Mouse (Mus musculus) right cerebral cortex, adult 2 months (tissue): ENCODE measurements at regions not wholly inside any gene's neighbourhood (a gene's known extent, or its start where the extent isn't known, plus 50 kb on each side); places are given as distances from the start of the nearest gene placed in this dataset.

ENCODE experiments used
- DNase-seq, 2 experiments: peaks; one replicate each; pipeline ENCODE4 v3.0.0; 2021 to 2022; ENCODE audit warnings: low spot score in 2 of 2

DNA sequence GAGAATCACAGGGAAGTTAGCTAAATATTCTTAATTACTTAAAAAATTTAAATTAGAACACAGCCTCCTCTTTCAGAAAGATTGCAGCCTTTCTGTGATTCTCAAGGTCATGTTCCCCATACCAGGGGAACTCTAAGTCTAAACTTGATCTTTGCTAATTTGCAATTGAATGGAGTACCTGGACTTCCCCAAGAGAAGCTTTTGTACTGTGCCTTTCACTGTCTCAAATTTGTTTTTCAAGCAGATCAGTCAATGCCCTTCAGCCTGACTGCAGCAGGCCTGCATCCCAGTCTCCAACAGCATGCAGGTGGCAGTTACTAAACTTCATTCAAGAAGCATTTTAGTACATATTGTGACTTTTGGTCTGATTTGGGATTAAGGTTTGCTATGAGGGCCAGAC lies 611.8 kb downstream of the Snca start:
- DNase-seq, result no peak

DNA sequence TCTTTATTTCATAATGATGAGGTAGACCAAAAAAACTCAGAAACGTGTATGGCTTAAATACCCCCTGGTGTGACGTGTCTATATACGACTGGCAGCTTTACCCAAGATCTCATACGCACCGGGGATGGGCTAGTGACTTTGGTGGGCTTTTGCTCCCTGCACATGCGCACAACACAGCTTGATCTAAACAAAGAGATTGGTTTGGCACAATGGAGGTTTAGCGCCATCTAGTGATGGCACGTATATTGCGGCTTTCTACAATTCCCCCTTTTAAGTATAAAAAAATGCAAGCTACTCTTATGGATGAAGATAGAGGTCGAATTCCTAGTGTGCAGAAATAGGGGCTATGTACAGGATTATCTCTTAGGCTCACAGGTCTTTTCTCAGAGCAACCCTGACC lies 628.1 kb downstream of the Snca start:
- DNase-seq, result peak; percentile 13 to 24
